Mouse (Mus musculus) lung, postnatal 0 days (tissue): Measurements from ENCODE around the gene Mall. TPM values are rescaled to one million over a fixed set of nuclear protein-coding genes. Genes with fewer than 3 reads are reported as not detected.

ENCODE experiments used
- ATAC-seq: fragments of 200-750 bp; cut with Nextera tagmentation; 2 replicates; pipeline ENCODE4 v1.8.0; 2017; ENCODE audit warnings: moderate library complexity
- DNase-seq: peaks from one replicate; pipeline ENCODE4 v3.0.0-alpha.2; 2016; ENCODE audit warnings: low spot score
- H3K27ac ChIP-seq: fragments of 300-500 bp; sonication (generic); 2 replicates; pipeline ENCODE4 v1.5.1; 2014; ENCODE audit warnings: antibody characterized with exemption, mild to moderate bottlenecking, low read length, mixed read lengths
- H3K27me3 ChIP-seq: fragments of 300-500 bp; sonication (generic); replicated peaks from 2 replicates; pipeline ENCODE4 v1.6.1; 2014; ENCODE audit warnings: low read length, mixed read lengths; ENCODE audit not compliant: insufficient read depth
- H3K36me3 ChIP-seq: fragments of 300-500 bp; sonication (generic); 2 replicates; pipeline ENCODE4 v1.6.1; 2014; ENCODE audit warnings: low read length, mixed read lengths; ENCODE audit not compliant: insufficient read depth
- H3K4me1 ChIP-seq: fragments of 300-500 bp; sonication (generic); 2 replicates; pipeline ENCODE4 v1.6.1; 2014; ENCODE audit warnings: antibody characterized with exemption, low read depth, low read length, mixed read lengths; ENCODE audit not compliant: insufficient read depth
- H3K4me2 ChIP-seq: fragments of 300-500 bp; sonication (generic); replicated peaks from 2 replicates; pipeline ENCODE4 v1.6.1; 2014; ENCODE audit warnings: low read depth, mild to moderate bottlenecking, low read length, moderate library complexity, mixed read lengths
- H3K4me3 ChIP-seq: fragments of 300-500 bp; sonication (generic); 2 replicates; pipeline ENCODE4 v1.5.1; 2014; ENCODE audit warnings: low read depth, low read length
- H3K9ac ChIP-seq: fragments of 300-500 bp; sonication (generic); replicated peaks from 2 replicates; pipeline ENCODE4 v1.6.1; 2014; ENCODE audit warnings: low read depth, mild to moderate bottlenecking
- H3K9me3 ChIP-seq: fragments of 300-500 bp; sonication (generic); 2 replicates; pipeline ENCODE4 v1.6.1; 2016; ENCODE audit warnings: low read length, mixed read lengths
- CTCF ChIP-seq: IDR thresholded peaks from 2 replicates; pipeline ENCODE4 v1.5.1; 2016; ENCODE audit warnings: antibody characterized with exemption, mild to moderate bottlenecking
- EP300 ChIP-seq: IDR thresholded peaks from 2 replicates; pipeline ENCODE4 v1.6.1; 2016; ENCODE audit warnings: antibody characterized with exemption, mild to moderate bottlenecking, control low read depth
- WGBS: fragments of 180-500 bp; shearing (Covaris S2); extraction: QIAGEN DNeasy Blood & Tissue Kit; methylation state at CpG from one replicate; pipeline ENCODE4 v1.1.7; 2014; 5-methylcytosine and 5-hydroxymethylcytosine counted together
- polyA plus RNA-seq: library from polyadenylated mRNA; unstranded; fragments of >200 nt; fragmentation: Nextera tagmentation; extraction: Ambion mirVana; gene quantifications from 2 replicates; pipeline ENCODE4 v1.2.1, GENCODE M21; 2015

The Mall gene
- polyA plus RNA-seq, 1 experiment from 2014 or later, result 5.8 TPM

DNA sequence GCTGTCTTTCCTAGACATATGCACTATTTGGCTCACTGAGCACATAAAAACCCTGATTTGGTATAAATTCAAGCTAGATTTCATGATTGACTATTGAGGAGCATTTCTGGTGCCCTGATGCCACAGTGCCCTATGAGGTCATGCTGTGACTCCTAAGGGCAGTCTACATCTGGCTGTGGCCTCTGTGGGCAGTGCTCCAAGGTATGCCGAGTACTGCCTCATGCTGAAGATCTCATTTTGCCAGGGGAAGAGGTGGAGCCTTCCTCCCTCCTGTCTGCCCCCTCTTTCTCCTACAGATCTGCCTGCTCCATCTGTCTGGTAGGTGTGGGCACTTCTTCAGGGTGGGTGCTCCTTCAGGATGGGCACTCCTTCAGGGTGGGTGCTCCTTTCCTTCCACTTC, 19.6 kb upstream of the Mall start:
- ATAC-seq (no peak), DNase-seq (no peak)
- Histone ChIP-seq H3K27me3 (no peaks in the 10 kb centered on the region), H3K27ac (no peak overlapping the region), H3K4me1 (no peaks in the 10 kb centered on the region), H3K4me3 (no peak overlapping the region), H3K4me2 (no peak overlapping the region), H3K9ac (no peak overlapping the region), H3K9me3 (no peaks in the 10 kb centered on the region), H3K36me3 (no peaks in the 10 kb centered on the region)
- no peak for TF ChIP-seq CTCF
- no peak for TF ChIP-seq EP300
- 27% methylated on average over 1 of the region's 1 CpGs for WGBS

DNA sequence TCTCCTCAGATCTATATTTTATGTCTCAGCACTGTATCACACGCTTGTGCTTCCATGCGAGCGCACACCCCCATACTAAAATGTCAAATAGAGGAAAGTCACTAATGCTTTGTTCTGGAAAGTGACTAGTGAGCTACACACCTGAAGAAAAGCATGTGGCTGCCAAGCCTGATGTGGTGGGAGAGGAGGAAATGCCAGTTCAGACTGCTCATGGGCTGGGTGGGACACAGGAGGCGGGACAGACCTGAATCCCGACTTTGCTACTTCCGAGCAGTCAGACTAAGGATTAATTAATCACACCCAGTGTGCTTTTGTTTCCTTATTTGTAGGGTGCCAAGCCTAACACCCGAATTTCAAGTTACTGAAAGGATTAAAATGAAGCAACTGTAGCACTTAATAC, 18.6 kb upstream of the Mall start:
- Histone ChIP-seq H3K27ac (no peak overlapping the region), H3K9me3 (no peaks in the 10 kb centered on the region), H3K9ac (no peak overlapping the region), H3K4me1 (no peaks in the 10 kb centered on the region; the same call in 1 of the 2 replicates), H3K36me3 (no peaks in the 10 kb centered on the region), H3K27me3 (no peaks in the 10 kb centered on the region), H3K4me3 (no peak overlapping the region), H3K4me2 (no peak overlapping the region)
- TF ChIP-seq CTCF (no peak), EP300 (no peak)
- DNase-seq (no peak), ATAC-seq (no peak)
- WGBS, result 64% methylated on average over 7 of the region's 7 CpGs

DNA sequence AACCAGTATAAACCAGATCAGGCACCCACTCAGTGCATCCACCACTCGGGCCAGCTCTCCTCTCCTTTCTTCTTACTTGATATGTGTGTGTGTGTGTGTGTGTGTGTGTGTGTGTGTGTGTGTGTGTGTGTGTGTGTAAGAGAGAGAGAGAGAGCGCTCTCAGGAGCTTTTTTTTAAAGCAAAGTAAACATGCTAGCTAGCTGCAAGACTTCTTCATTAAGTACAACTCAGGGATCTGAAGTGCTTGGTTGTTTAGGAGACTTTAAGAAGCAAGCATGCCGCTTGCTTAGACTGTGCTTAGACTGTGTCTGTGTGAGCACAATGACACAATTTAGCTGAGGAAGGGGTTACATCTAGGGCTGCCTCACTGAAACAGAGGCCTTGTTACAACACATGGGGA, 12.9 kb upstream of the Mall start:
- H3K4me1 ChIP-seq, result peaks cover 4% of the 10 kb centered on the region; the same call in 1 of the 2 replicates
- 55% methylated on average over 3 of the region's 3 CpGs for WGBS
- peak; percentile 90 for ATAC-seq
- no peaks in the 10 kb centered on the region for H3K27me3 ChIP-seq
- no peaks in the 10 kb centered on the region for H3K36me3 ChIP-seq
- TF ChIP-seq CTCF, result no peak
- TF ChIP-seq EP300, result peak; percentile 66
- no peak overlapping the region for H3K9ac ChIP-seq
- no peak overlapping the region for H3K4me3 ChIP-seq
- H3K9me3 ChIP-seq, result no peaks in the 10 kb centered on the region
- DNase-seq, result peak; percentile 80
- no peak overlapping the region for H3K4me2 ChIP-seq
- peak overlapping the region; percentile 55 for H3K27ac ChIP-seq

DNA sequence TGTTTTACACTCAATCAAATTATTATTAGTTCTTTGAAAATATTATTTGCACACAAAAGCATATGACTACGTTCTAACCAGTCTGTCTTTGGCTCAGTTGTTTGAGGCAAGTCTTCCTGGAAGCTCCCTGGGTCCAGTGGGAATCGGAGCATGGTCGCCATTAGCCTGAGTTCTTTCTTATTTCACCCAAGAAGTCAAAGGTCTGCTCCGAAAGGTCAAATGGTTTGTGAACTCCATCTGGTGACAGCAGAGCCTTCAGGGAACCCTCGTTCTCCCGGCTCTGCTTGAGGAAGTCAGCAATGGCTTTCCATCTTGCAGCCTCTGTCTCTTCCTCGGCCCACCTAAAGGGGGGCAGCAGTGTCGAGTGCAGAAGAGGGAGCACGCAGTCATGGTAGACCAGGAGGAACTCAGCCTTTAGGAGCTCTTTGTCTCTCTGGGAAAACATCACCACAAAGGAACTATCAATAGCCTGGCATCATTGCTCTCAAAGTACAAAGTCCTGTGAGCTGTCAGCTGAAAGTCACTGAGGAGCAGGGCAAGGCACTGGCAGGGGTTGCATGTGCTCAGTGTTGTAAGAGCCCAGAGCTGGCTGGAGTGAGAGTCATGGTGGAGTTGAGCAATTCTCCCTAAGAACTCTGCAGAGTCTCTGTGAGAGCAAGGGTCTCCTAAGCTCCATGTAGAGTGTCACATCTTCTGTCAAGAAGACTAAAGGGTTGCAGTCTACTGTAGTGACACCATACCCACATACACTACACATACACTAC, 11.2 kb upstream of the Mall start:
- ATAC-seq (peak; percentile 43), DNase-seq (peak; percentile 31)
- peaks cover 4% of the 10 kb centered on the region; the same call in 1 of the 2 replicates for H3K4me1 ChIP-seq
- H3K27me3 ChIP-seq, result no peaks in the 10 kb centered on the region
- no peak overlapping the region for H3K27ac ChIP-seq
- TF ChIP-seq EP300 (no peak), CTCF (no peak)
- 76% methylated on average over 9 of the region's 9 CpGs for WGBS
- H3K9ac ChIP-seq, result no peak overlapping the region
- no peak overlapping the region for H3K4me3 ChIP-seq
- H3K4me2 ChIP-seq, result no peak overlapping the region
- H3K36me3 ChIP-seq, result no peaks in the 10 kb centered on the region
- no peaks in the 10 kb centered on the region for H3K9me3 ChIP-seq

DNA sequence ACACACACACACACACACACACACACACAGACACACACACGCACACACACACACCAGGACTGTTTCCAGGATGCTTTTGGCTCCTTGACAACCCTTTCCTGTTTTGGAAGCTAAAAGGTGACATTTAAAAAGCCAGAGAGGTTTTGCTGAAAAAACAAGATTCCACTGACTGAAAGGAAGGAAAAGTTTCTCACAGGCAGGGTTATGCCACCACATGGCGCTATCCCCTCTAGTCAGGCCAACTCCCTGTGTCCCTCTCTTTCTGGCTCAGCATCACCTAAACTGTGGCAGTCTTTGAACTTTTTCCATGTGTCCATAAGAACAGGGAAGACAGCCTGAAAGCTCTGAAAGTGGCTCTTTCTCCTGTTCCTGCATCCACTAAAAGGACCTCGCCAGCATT, 8.2 kb upstream of the Mall start:
- ATAC-seq (no peak), DNase-seq (no peak)
- H3K4me1 ChIP-seq, result peaks cover 2% of the 10 kb centered on the region; the same call in 1 of the 2 replicates
- no peak overlapping the region for H3K27ac ChIP-seq
- H3K36me3 ChIP-seq, result no peaks in the 10 kb centered on the region
- H3K9ac ChIP-seq, result no peak overlapping the region
- H3K9me3 ChIP-seq, result no peaks in the 10 kb centered on the region
- no peak overlapping the region for H3K4me2 ChIP-seq
- WGBS, result 57% methylated on average over 3 of the region's 3 CpGs
- no peak for TF ChIP-seq CTCF
- TF ChIP-seq EP300, result no peak
- no peaks in the 10 kb centered on the region for H3K27me3 ChIP-seq
- no peak overlapping the region for H3K4me3 ChIP-seq

DNA sequence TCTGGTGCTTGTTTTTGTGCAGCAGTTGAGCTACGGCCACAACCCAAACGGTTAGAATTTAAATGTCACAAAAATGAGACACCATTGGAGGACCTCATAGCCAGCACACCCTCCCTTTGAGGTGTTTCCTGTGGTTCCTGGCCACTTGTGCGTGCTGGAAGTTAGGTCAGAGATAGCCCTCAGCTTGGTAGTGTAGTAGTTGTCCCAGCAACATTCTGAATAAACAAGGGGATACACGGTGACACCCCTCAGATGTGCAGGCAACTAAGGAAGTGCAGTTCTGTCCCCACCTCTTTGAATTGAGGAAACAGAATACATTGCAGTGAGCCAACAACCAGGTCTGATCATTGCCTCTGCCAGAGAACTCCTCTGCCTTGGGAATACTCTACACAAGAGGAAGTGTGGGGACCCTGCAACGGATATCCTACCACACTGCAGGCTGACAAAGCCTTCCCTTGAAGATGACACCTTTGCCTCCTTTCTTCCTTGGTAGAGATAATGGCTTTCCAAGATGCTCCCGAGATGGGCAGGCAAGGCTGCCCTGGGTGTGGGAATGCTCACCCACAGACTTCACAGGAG, 7.0 kb upstream of the Mall start:
- no peaks in the 10 kb centered on the region for H3K36me3 ChIP-seq
- H3K4me1 ChIP-seq, result no peaks in the 10 kb centered on the region
- WGBS, result 57% methylated on average over 6 of the region's 6 CpGs
- H3K4me3 ChIP-seq, result no peak overlapping the region
- no peak for TF ChIP-seq EP300
- no peak for TF ChIP-seq CTCF
- no peaks in the 10 kb centered on the region for H3K9me3 ChIP-seq
- DNase-seq (no peak), ATAC-seq (peak; percentile 32; the same call in 1 of the 2 replicates)
- no peak overlapping the region for H3K4me2 ChIP-seq
- H3K9ac ChIP-seq, result no peak overlapping the region
- no peak overlapping the region for H3K27ac ChIP-seq
- H3K27me3 ChIP-seq, result no peaks in the 10 kb centered on the region
